Comparison of ENCODE assay signal across 10 mouse cellular contexts in the genomic region with DNA sequence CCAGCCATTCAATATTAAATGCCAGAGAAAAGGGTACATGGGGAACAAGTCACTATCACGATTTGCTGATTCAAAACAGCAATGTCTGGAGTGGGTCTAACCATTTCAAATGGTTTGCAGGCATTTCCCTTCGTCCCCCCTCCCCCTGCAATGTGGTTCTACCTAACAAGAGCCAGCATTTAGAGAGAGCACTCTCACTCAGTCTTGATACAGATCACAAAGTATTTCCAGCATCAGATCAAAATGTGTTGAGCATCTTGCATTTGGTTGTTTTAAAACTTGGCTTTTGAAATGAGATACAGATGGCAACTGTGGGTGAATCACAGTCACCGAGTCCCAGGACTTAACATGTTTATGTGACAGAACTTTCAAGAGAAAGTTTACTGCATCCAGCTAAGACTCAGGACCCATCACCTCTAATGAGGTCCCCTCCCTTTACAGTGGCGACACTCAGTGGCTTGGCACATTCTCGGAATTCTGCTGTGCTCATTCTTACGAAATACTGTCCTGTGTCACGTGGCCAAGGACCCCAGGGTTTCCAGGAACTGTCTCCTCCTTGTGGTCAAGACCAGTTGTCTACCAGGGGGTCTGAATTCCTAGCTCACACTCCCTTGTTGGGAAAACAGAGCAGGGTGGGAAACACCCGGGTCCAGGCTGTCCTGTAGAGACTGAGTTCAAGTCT.
DNase-seq lines count a peak whose midpoint lies in the region; ATAC-seq and TF ChIP-seq lines count a peak whose summit lies in the region.
"Had no signal": no experiment of that assay in that cellular context is flagged by ENCODE, and none has a peak within 500 bp of the region (broad histone marks: within the 10 kb centered on the region; RNA-seq: fewer than 3 reads in every experiment).

No protein-coding gene starts in this region.

- DNase-seq in kidney, postnatal 0 days (ENCODE audit: low spot score) = peak; percentile 26
- DNase-seq in kidney, adult 18-20 months = no peak
- DNase-seq in Muller cell, postnatal 12 days (ENCODE audit: inconsistent ontology term) = peak; percentile 73
- DNase-seq in lung, postnatal 25 days (ENCODE audit: low spot score) = peak; percentile 68
- no peak for DNase-seq in cerebellum, postnatal 10 days
- no peak for DNase-seq in left cerebral cortex, adult 18-20 months (ENCODE audit: low spot score in 2 of 2)
- no peak for DNase-seq in frontal cortex, postnatal 25 days (ENCODE audit: low spot score in 2 of 2)

- peak; percentile 2; the same call in 1 of the 2 replicates for TF ChIP-seq CTCF in kidney, postnatal 0 days (IDR thresholded peaks at IDR 0.05; ENCODE audit: low read depth)
- no peak for TF ChIP-seq CTCF in embryonic fibroblast, embryonic 13.5 days (IDR thresholded peaks at IDR 0.05; ENCODE audit: borderline replicate concordance, insufficient read depth, low read length)

- no peak for TF ChIP-seq POLR2A in embryonic fibroblast, embryonic 13.5 days (IDR thresholded peaks at IDR 0.05; ENCODE audit: low read depth, low read length)

- no peak for ATAC-seq in kidney, postnatal 0 days (replicated peaks; ENCODE audit: low FRiP score, low read depth)
- ATAC-seq: intestine, embryonic 16.5 days; midbrain, embryonic 15.5 days had no signal

- H3K4me1 ChIP-seq in kidney, postnatal 0 days (replicated peaks; ENCODE audit: insufficient read depth, low read length) = peaks cover 8% of the 10 kb centered on the region
- no peaks in the 10 kb centered on the region for H3K4me1 ChIP-seq in embryonic fibroblast, embryonic 13.5 days (ENCODE audit: control insufficient read depth, insufficient read depth, low read length)
- H3K4me1 ChIP-seq: midbrain, embryonic 15.5 days had no signal

- WGBS in kidney, postnatal 0 days = 61% methylated on average over 8 of the region's 8 CpGs

- H3K27me3 ChIP-seq in kidney, postnatal 0 days (ENCODE audit: insufficient read depth, low read length) = no peaks in the 10 kb centered on the region
- H3K27me3 ChIP-seq: midbrain, embryonic 15.5 days had no signal

- peaks cover 19% of the 10 kb centered on the region; the same call in 1 of the 2 replicates for H3K36me3 ChIP-seq in kidney, postnatal 0 days (ENCODE audit: insufficient read depth, low read length)
- H3K36me3 ChIP-seq: midbrain, embryonic 15.5 days had no signal

- H3K4me3 ChIP-seq in kidney, postnatal 0 days (replicated peaks; ENCODE audit: low read depth, low read length) = no peak overlapping the region
- H3K4me3 ChIP-seq in embryonic fibroblast, embryonic 13.5 days (ENCODE audit: insufficient read depth, low read length) = no peak overlapping the region
- H3K4me3 ChIP-seq: midbrain, embryonic 15.5 days had no signal

- H3K27ac ChIP-seq in kidney, postnatal 0 days = no peak overlapping the region
- H3K27ac ChIP-seq in embryonic fibroblast, embryonic 13.5 days (ENCODE audit: insufficient read depth, low read length) = peak overlapping the region; percentile 42
- H3K27ac ChIP-seq: midbrain, embryonic 15.5 days had no signal

- no peaks in the 10 kb centered on the region for H3K9me3 ChIP-seq in kidney, postnatal 0 days (replicated peaks; ENCODE audit: low read length)
- H3K9me3 ChIP-seq: midbrain, embryonic 15.5 days had no signal

- no peak overlapping the region for H3K9ac ChIP-seq in kidney, postnatal 0 days (ENCODE audit: low read depth, low read length)
- H3K9ac ChIP-seq: midbrain, embryonic 15.5 days had no signal

- H3K4me2 ChIP-seq in kidney, postnatal 0 days (ENCODE audit: low read length) = no peak overlapping the region
- H3K4me2 ChIP-seq: midbrain, embryonic 15.5 days had no signal

Comparison
In these comparisons a context has a peak if more than half of its experiments do, and no peak if none do; other contexts are left out.
1. DNase-seq: peak in kidney, postnatal 0 days (single experiment), Muller cell, postnatal 12 days (single experiment) and lung, postnatal 25 days (single experiment); none in kidney, adult 18-20 months (single experiment), cerebellum, postnatal 10 days (0 of 2), left cerebral cortex, adult 18-20 months (0 of 2) and frontal cortex, postnatal 25 days (0 of 2).